Mouse (Mus musculus) liver, adult 2 months (tissue): ENCODE results near the gene Rgma.

Source experiments
- CTCF ChIP-seq: fragments of 200-500 bp; IDR thresholded peaks from 2 replicates; pipeline ENCODE4 v1.5.1; 2011; ENCODE audit warnings: low read depth, low read length, control low read depth
- POLR2A ChIP-seq: fragments of 200-500 bp; IDR thresholded peaks from 2 replicates; pipeline ENCODE4 v1.6.1; 2011; ENCODE audit warnings: low read length, control low read depth; ENCODE audit not compliant: insufficient read depth; ENCODE audit errors: extremely low read depth

DNA sequence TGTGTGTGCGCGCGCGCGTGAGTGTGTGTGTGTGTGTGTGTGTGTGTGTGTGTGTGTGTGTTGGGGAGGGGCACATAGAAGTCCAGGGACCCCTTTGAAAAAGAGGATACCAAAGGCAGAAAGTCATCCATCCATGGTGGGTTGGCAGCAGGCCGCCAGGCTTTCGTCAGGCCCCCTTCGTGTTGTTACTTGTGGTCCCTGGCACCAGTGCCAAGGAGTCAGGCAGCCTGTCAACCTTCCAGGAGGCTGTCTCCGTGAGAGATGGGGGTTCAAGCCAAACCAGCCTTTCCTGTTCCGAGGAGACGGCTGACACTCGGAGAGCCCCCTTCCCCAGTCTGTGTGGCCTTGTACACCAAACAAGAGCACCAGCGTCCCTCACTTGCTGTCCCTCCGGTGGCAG, 38.9 kb downstream of the Rgma start:
- TF ChIP-seq CTCF (no peak), POLR2A (no peak)
